Mouse (Mus musculus) small intestine, adult 2 months (tissue): ENCODE data around the gene Gjb3.

Experiments used
- CTCF ChIP-seq: fragments of 200-500 bp; IDR thresholded peaks from 2 replicates; pipeline ENCODE4 v1.5.1; 2012; ENCODE audit warnings: low read depth, mild to moderate bottlenecking, control low read depth, inconsistent platforms, low read length, moderate library complexity, mixed read lengths; ENCODE audit not compliant: insufficient replicate concordance, insufficient read length; ENCODE audit errors: extremely low read depth
- POLR2A ChIP-seq: fragments of 200-500 bp; IDR thresholded peaks from 2 replicates; pipeline ENCODE4 v1.6.1; 2012; ENCODE audit warnings: low read depth, mild to moderate bottlenecking, control low read depth, inconsistent platforms, low read length, moderate library complexity

- TF ChIP-seq POLR2A: no peak
- peak; percentile 87 for TF ChIP-seq CTCF
Measured at GRCm38 (mm10) chr4:127368379-127368973, 37.8 kb upstream of the Gjb3 start.
